Mouse (Mus musculus) liver, adult 2 months (tissue): Measurements from ENCODE around the gene Ppp2r5a.

Source experiments
- CTCF ChIP-seq: fragments of 200-500 bp; IDR thresholded peaks from 2 replicates; pipeline ENCODE4 v1.5.1; 2011; ENCODE audit warnings: low read depth, low read length, control low read depth
- POLR2A ChIP-seq: fragments of 200-500 bp; IDR thresholded peaks from 2 replicates; pipeline ENCODE4 v1.6.1; 2011; ENCODE audit warnings: low read length, control low read depth; ENCODE audit not compliant: insufficient read depth; ENCODE audit errors: extremely low read depth

- TF ChIP-seq POLR2A: no peak
- TF ChIP-seq CTCF: no peak
Observed at GRCm38 (mm10) chr1:191381955-191382736, 20.9 kb downstream of the Ppp2r5a start.
